Mouse (Mus musculus): ENCODE results near the gene Muc13. TPM values are rescaled to one million over a fixed set of nuclear protein-coding genes. Genes with fewer than 3 reads are reported as not detected.

The Muc13 gene
- polyA plus RNA-seq, 1 experiment from 2014 or later = not detected

- no peak for DNase-seq (ENCODE audit: low read depth, low spot score)
- POLR2A ChIA-PET = no interaction called here
Observed at GRCm38 (mm10) chr16:33862406-33862805, 68.6 kb downstream of the Muc13 start.

DNA sequence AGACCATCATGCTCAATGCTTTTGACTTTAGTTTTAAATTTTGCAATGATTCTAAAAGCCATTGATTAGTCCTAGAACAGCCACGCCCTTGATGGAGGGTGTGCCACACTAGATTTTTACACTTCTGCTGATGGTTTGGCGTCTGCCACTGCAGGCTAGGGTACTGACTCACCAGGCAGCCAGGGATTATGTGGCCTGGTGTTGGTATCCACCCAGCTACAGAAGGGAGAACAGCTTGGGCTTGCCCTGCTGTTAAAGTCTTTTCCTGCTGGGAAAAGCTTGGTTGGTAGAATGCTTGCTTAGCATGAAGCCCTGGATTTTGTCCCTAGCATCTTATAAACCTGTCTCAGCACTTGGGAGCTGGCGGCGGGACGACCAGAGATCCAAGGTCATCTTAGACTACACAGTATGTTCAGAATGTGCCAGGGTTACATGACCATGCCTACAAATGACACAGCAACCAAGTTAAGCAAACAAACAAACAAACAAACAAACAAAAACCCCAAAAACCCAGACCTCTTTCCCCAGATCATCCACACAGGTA, 69.4 kb downstream of the Muc13 start:
- no peak for TF ChIP-seq CTCF (IDR thresholded peaks at IDR 0.05)
- in situ Hi-C loops (cut with MboI; ENCODE audit: low pct_unique_long_range_greater_than_20kb) = loop anchor here (25.0 kb wide), 1 partner anchor 699 kb away; the partner anchor contains the start of gene Kalrn
- H3K27me3 ChIP-seq = no peaks in the 10 kb centered on the region
- ATAC-seq (no peak), DNase-seq (ENCODE audit: low read depth, low spot score) (no peak)
- POLR2A ChIA-PET = no interaction called here
- CTCF ChIA-PET = no interaction called here

More at GRCm38 (mm10) chr16:33862406-33862805, 68.6 kb downstream of the Muc13 start:
- TF ChIP-seq CTCF (IDR thresholded peaks at IDR 0.05) = no peak
- CTCF ChIA-PET = no interaction called here
- no peaks in the 10 kb centered on the region for H3K27me3 ChIP-seq
- no peak for ATAC-seq
- in situ Hi-C loops (cut with MboI; ENCODE audit: low pct_unique_long_range_greater_than_20kb) = loop anchor here (25.0 kb wide), 1 partner anchor 700 kb away; the partner anchor contains the start of gene Kalrn

Other genes starting within 250 kb of the Muc13 start
- gene Heg1, start 109.7 kb upstream of the Muc13 start, polyA plus RNA-seq (2021) = 39.4 TPM
- 355 TPM for gene Itgb5, start 35.6 kb downstream of the Muc13 start, polyA plus RNA-seq (2021)
- 45.3 TPM for gene Umps, start 173.0 kb downstream of the Muc13 start, polyA plus RNA-seq (2021)

Data from Patski (cell line).